In the genomic region with DNA sequence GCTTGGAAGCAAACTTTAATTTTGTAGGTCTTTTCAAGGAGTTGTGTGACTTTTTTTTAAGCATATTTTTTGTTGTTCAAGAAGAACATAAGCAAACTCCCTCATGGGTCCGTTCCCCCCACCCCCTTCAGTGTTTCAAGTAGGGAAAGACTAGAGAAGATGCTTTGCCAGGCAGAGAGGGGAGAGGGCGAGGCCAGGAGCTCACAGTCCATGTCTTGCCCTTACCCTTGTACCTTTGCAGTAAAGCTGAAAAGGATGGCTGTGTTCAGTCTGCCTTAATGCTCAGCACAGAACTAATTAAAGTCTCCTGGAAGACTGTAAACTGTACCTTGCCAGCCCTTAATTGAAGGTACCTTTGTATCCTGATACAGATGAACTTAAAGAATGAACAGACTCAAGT, we compare ENCODE assay signal across 8 mouse cellular contexts. TPM values are rescaled to one million over a fixed set of nuclear protein-coding genes. Genes with fewer than 3 reads are reported as not detected.
DNase-seq lines count a peak whose midpoint lies in the region; ATAC-seq and TF ChIP-seq lines count a peak whose summit lies in the region.

No protein-coding gene starts in this region.

- peaks cover 47% of the 10 kb centered on the region for H3K4me1 ChIP-seq in lung, adult 2 months (ENCODE audit: control insufficient read depth, insufficient read depth, low read length)
- H3K4me1 ChIP-seq in forebrain, embryonic 10.5 days, result peaks cover 46% of the 10 kb centered on the region
- peaks cover 30% of the 10 kb centered on the region for H3K4me1 ChIP-seq in kidney, postnatal 0 days (replicated peaks; ENCODE audit: insufficient read depth, low read length)
- peaks cover 83% of the 10 kb centered on the region for H3K4me1 ChIP-seq in neural tube, embryonic 13.5 days (replicated peaks)

- intact Hi-C loops in left cerebral cortex, postnatal 36 days (cut with DNase I), result loop anchor here (5.0 kb wide), 1 partner anchor 63 kb away; a partner anchor contains a TSS

- peak overlapping the region; percentile 58 for H3K4me3 ChIP-seq in lung, adult 2 months (replicated peaks; ENCODE audit: extremely low read depth, low read depth, low read length)
- peak overlapping the region; percentile 96 for H3K4me3 ChIP-seq in forebrain, embryonic 10.5 days
- H3K4me3 ChIP-seq in kidney, postnatal 0 days (replicated peaks; ENCODE audit: low read depth, low read length), result 0 out of 2 replicates have a peak overlapping the region, but pooled peaks have one; percentile 5
- H3K4me3 ChIP-seq in neural tube, embryonic 13.5 days, result peak overlapping the region; percentile 78

- no peak for DNase-seq in lung, adult 2 months
- DNase-seq in lung, postnatal 36 days, result no peak
- no peak for DNase-seq in forebrain, embryonic 10.5 days (ENCODE audit: extremely low spot score, low spot score)
- DNase-seq in kidney, postnatal 0 days (ENCODE audit: low spot score), result no peak
- no peak for DNase-seq in left cerebral cortex, postnatal 36 days (ENCODE audit: low spot score in 2 of 2)
- no peak for DNase-seq in adrenal gland, adult 18-20 months (ENCODE audit: low spot score in 2 of 2)

- H3K27me3 ChIP-seq in forebrain, embryonic 10.5 days (ENCODE audit: poor library complexity, severe bottlenecking), result peaks cover 23% of the 10 kb centered on the region
- H3K27me3 ChIP-seq in kidney, postnatal 0 days (ENCODE audit: insufficient read depth, low read length), result no peaks in the 10 kb centered on the region
- H3K27me3 ChIP-seq in neural tube, embryonic 13.5 days, result peaks cover 16% of the 10 kb centered on the region

- WGBS in lung, adult 2 months, result 20% methylated on average over 2 of the region's 2 CpGs
- WGBS in forebrain, embryonic 10.5 days, result 77% methylated on average over 2 of the region's 2 CpGs
- WGBS in kidney, postnatal 0 days, result 54% methylated on average over 2 of the region's 2 CpGs
- 69% methylated on average over 2 of the region's 2 CpGs for WGBS in neural tube, embryonic 13.5 days

- ATAC-seq in kidney, postnatal 0 days (replicated peaks; ENCODE audit: low FRiP score, low read depth), result no peak
- no peak for ATAC-seq in neural tube, embryonic 13.5 days (ENCODE audit: low read depth)
- no peak for ATAC-seq in erythroid progenitor cell, adult 5-6 weeks (replicated peaks; ENCODE audit: low FRiP score, poor library complexity, severe bottlenecking)

- H3K9me3 ChIP-seq in forebrain, embryonic 10.5 days, result no peaks in the 10 kb centered on the region
- no peaks in the 10 kb centered on the region for H3K9me3 ChIP-seq in kidney, postnatal 0 days (replicated peaks; ENCODE audit: low read length)
- H3K9me3 ChIP-seq in neural tube, embryonic 13.5 days, result no peaks in the 10 kb centered on the region

- peak overlapping the region; percentile 77 for H3K4me2 ChIP-seq in kidney, postnatal 0 days (ENCODE audit: low read length)
- peak overlapping the region; percentile 79 for H3K4me2 ChIP-seq in neural tube, embryonic 13.5 days

- TF ChIP-seq CTCF in lung, adult 2 months (IDR thresholded peaks at IDR 0.05; ENCODE audit: insufficient read depth, low read length), result no peak
- no peak for TF ChIP-seq CTCF in kidney, postnatal 0 days (IDR thresholded peaks at IDR 0.05; ENCODE audit: low read depth)

- no peak overlapping the region for H3K27ac ChIP-seq in forebrain, embryonic 10.5 days
- no peak overlapping the region for H3K27ac ChIP-seq in kidney, postnatal 0 days
- H3K27ac ChIP-seq in neural tube, embryonic 13.5 days (replicated peaks), result no peak overlapping the region

- no peak for TF ChIP-seq POLR2A in lung, adult 2 months (IDR thresholded peaks at IDR 0.05; ENCODE audit: borderline replicate concordance, extremely low read depth, low read depth, low read length)

- H3K36me3 ChIP-seq in forebrain, embryonic 10.5 days (replicated peaks), result peaks cover 41% of the 10 kb centered on the region
- H3K36me3 ChIP-seq in kidney, postnatal 0 days (ENCODE audit: insufficient read depth, low read length), result peaks cover 4% of the 10 kb centered on the region; the same call in 1 of the 2 replicates
- H3K36me3 ChIP-seq in neural tube, embryonic 13.5 days, result peaks cover 26% of the 10 kb centered on the region

- no peak overlapping the region for H3K9ac ChIP-seq in kidney, postnatal 0 days (ENCODE audit: low read depth, low read length)
- peak overlapping the region; percentile 52 for H3K9ac ChIP-seq in neural tube, embryonic 13.5 days

RNA-seq across cellular contexts. Expression of a gene that starts 1.7 kb away (rescaled TPM):
- 39.3 and 42.6 TPM in 2 replicates for polyA plus RNA-seq in lung, adult 2 months (2012; rRNA removed)
- polyA plus RNA-seq in forebrain, embryonic 10.5 days (2016; fragmentation: Nextera tagmentation; extraction: Ambion mirVana), result 16.8 and 18.3 TPM in 2 replicates
- 33.9 and 36.2 TPM in 2 replicates for polyA plus RNA-seq in kidney, postnatal 0 days (2015; fragmentation: Nextera tagmentation; extraction: Ambion mirVana)
- polyA plus RNA-seq in neural tube, embryonic 13.5 days (2015; fragmentation: Nextera tagmentation; extraction: Ambion mirVana), result 16.6 and 16.8 TPM in 2 replicates
- 41.1 and 46.5 TPM in 2 replicates for total RNA-seq in erythroid progenitor cell, adult 5-6 weeks (2015; ENCODE audit: low replicate concordance)
- total RNA-seq in erythroid progenitor cell, adult 5-6 weeks (2017; ENCODE audit: low replicate concordance), result 37.9 and 40.1 TPM in 2 replicates
- 10 to 100 TPM; 47.6 to 48.0 TPM for total RNA-seq in left cerebral cortex, postnatal 36 days (2021)
- 10 to 100 TPM; 64.8 to 74.8 TPM for total RNA-seq in adrenal gland, adult 18-20 months (2021)

RNA-seq across cellular contexts. Expression of a gene that starts 49.4 kb away (rescaled TPM):
- polyA plus RNA-seq in lung, adult 2 months (2012; rRNA removed), result not detected in 2 replicates
- not detected in 2 replicates for polyA plus RNA-seq in forebrain, embryonic 10.5 days (2016; fragmentation: Nextera tagmentation; extraction: Ambion mirVana)
- 0.04 TPM in 1 of 2 replicates, not detected in the other for polyA plus RNA-seq in kidney, postnatal 0 days (2015; fragmentation: Nextera tagmentation; extraction: Ambion mirVana)
- polyA plus RNA-seq in neural tube, embryonic 13.5 days (2015; fragmentation: Nextera tagmentation; extraction: Ambion mirVana), result not detected in 2 replicates
- total RNA-seq in erythroid progenitor cell, adult 5-6 weeks (2015; ENCODE audit: low replicate concordance), result not detected in 2 replicates
- total RNA-seq in erythroid progenitor cell, adult 5-6 weeks (2017; ENCODE audit: low replicate concordance), result not detected in 2 replicates
- total RNA-seq in left cerebral cortex, postnatal 36 days (2021), result not detected
- not detected for total RNA-seq in adrenal gland, adult 18-20 months (2021)

Comparison
In these comparisons a context has a peak if more than half of its experiments do, and no peak if none do; other contexts are left out.
1. H3K4me3 ChIP-seq: peak in every context shown above with its lines; median percentile 96 in forebrain, embryonic 10.5 days; 78 in neural tube, embryonic 13.5 days; 58 in lung, adult 2 months; 5 in kidney, postnatal 0 days.